In genomic region chr4:134468215-134468575, GRCm38 (mm10) we compare ENCODE assay signal across 8 mouse cellular contexts. TPM values are rescaled to one million over a fixed set of nuclear protein-coding genes. Genes with fewer than 3 reads are reported as not detected.
DNase-seq lines count a peak whose midpoint lies in the region; ATAC-seq and TF ChIP-seq lines count a peak whose summit lies in the region.

Stmn1 (plus strand) TSS chr4:134468320.

- H3K36me3 ChIP-seq in G1E (replicated peaks): peaks cover 26% of the 10 kb centered on the region
- H3K36me3 ChIP-seq in forebrain, postnatal 0 days (ENCODE audit: insufficient read depth): peaks cover 21% of the 10 kb centered on the region
- H3K36me3 ChIP-seq in lung, embryonic 16.5 days (ENCODE audit: control insufficient read depth, insufficient read depth, low read length): peaks cover 18% of the 10 kb centered on the region

- under 1% methylated on average over 30 of the region's 31 CpGs for WGBS in forebrain, postnatal 0 days
- WGBS in lung, embryonic 16.5 days: under 1% methylated on average over 31 of the region's 31 CpGs

- peak within 1 kb of the TSS; percentile 100 for H3K9ac ChIP-seq in forebrain, postnatal 0 days
- H3K9ac ChIP-seq in lung, embryonic 16.5 days (ENCODE audit: low read length): peak within 1 kb of the TSS; percentile 93

- H3K4me2 ChIP-seq in forebrain, postnatal 0 days (ENCODE audit: low read depth): peak within 1 kb of the TSS; percentile 90
- peak within 1 kb of the TSS; percentile 94 for H3K4me2 ChIP-seq in lung, embryonic 16.5 days (ENCODE audit: low read depth, low read length)

- peak; percentile 86 for DNase-seq in G1E (ENCODE audit: low spot score)
- DNase-seq in cerebellum, adult 18-20 months: peak; percentile 95 to 98
- DNase-seq in forebrain, postnatal 0 days: peak; percentile 99
- DNase-seq in layer of hippocampus, adult 9-10 months (ENCODE audit: low spot score): peak; percentile 90
- DNase-seq in ovary, postnatal 10 days (ENCODE audit: low spot score): peak; percentile 83
- DNase-seq in thymus, postnatal 10 days (ENCODE audit: low spot score in 2 of 2): peak; percentile 92 to 94

- H3K9me3 ChIP-seq in G1E (replicated peaks): no peaks in the 10 kb centered on the region
- no peaks in the 10 kb centered on the region for H3K9me3 ChIP-seq in forebrain, postnatal 0 days (ENCODE audit: low read length)
- 0 out of 2 replicates have a peak, but pooled peaks cover 2% of the 10 kb centered on the region for H3K9me3 ChIP-seq in lung, embryonic 16.5 days (ENCODE audit: control insufficient read depth, low read length)

- peak within 1 kb of the TSS; percentile 81 for H3K4me3 ChIP-seq in G1E (ENCODE audit: low read depth, low read length)
- H3K4me3 ChIP-seq in forebrain, postnatal 0 days (ENCODE audit: low read depth, low read length): peak within 1 kb of the TSS; percentile 86
- peak within 1 kb of the TSS; percentile 92 for H3K4me3 ChIP-seq in lung, embryonic 16.5 days (ENCODE audit: low read length)

- TF ChIP-seq CTCF in G1E (IDR thresholded peaks at IDR 0.05; ENCODE audit: low read depth, low read length): no peak
- no peak for TF ChIP-seq CTCF in forebrain, postnatal 0 days (IDR thresholded peaks at IDR 0.05; ENCODE audit: low read depth)

- H3K27me3 ChIP-seq in G1E (ENCODE audit: insufficient read depth, low read length): peaks cover 25% of the 10 kb centered on the region
- H3K27me3 ChIP-seq in forebrain, postnatal 0 days (ENCODE audit: insufficient read depth, low read length): no peaks in the 10 kb centered on the region
- H3K27me3 ChIP-seq in lung, embryonic 16.5 days (ENCODE audit: control insufficient read depth, insufficient read depth, low read depth, low read length): no peaks in the 10 kb centered on the region

- ATAC-seq in G1E (ENCODE audit: extremely low read depth, insufficient number of reproducible peaks, low FRiP score, poor library complexity, severe bottlenecking): peak; percentile 78
- ATAC-seq in forebrain, postnatal 0 days: peak; percentile 92
- peak; percentile 93 to 95 for ATAC-seq in hematopoietic stem cell, adult 5-6 weeks (replicated peaks in 1 of 2; ENCODE audit: insufficient read depth in 1 of 2, low FRiP score in 2 of 2, low TSS enrichment in 1 of 2, low read depth in 1 of 2, poor library complexity in 2 of 2, severe bottlenecking in 2 of 2)
- peak; percentile 95 for ATAC-seq in lung, embryonic 16.5 days (ENCODE audit: low read depth)

- peak within 1 kb of the TSS; percentile 100 for H3K27ac ChIP-seq in forebrain, postnatal 0 days (ENCODE audit: low read depth, low read length)
- H3K27ac ChIP-seq in lung, embryonic 16.5 days (ENCODE audit: low read length): peak within 1 kb of the TSS; percentile 96

- peaks cover 22% of the 10 kb centered on the region for H3K4me1 ChIP-seq in G1E (ENCODE audit: insufficient read depth, low read depth, low read length)
- peaks cover 36% of the 10 kb centered on the region for H3K4me1 ChIP-seq in forebrain, postnatal 0 days (ENCODE audit: insufficient read depth)
- H3K4me1 ChIP-seq in lung, embryonic 16.5 days (replicated peaks; ENCODE audit: control insufficient read depth, insufficient read depth, low read length): peaks cover 10% of the 10 kb centered on the region

RNA-seq across cellular contexts. Expression of gene Stmn1, which starts in this region (rescaled TPM):
- 171 and 196 TPM in 2 replicates for total RNA-seq in G1E (2014; fragmentation: Nextera tagmentation)
- 804 and 935 TPM in 2 replicates for total RNA-seq in G1E (2017)
- polyA plus RNA-seq in G1E (2012): 93.2 and 179 TPM in 2 replicates
- total RNA-seq in forebrain, postnatal 0 days (2014; rRNA removed): 2,537 and 3,460 TPM in 2 replicates
- 7,274 and 8,446 TPM in 2 replicates for polyA plus RNA-seq in forebrain, postnatal 0 days (2015; fragmentation: Nextera tagmentation; extraction: Ambion mirVana)
- 1,445 and 1,820 TPM in 2 replicates for total RNA-seq in hematopoietic stem cell, adult 5-6 weeks (2017)
- 1,638 and 1,729 TPM in 2 replicates for polyA plus RNA-seq in lung, embryonic 16.5 days (2015; fragmentation: Nextera tagmentation; extraction: Ambion mirVana)

Comparison
In these comparisons a context has a peak if more than half of its experiments do, and no peak if none do; other contexts are left out.
1. Peak in every context shown above with its lines: DNase-seq, ATAC-seq, H3K4me3 ChIP-seq and H3K27ac ChIP-seq.